Mouse (Mus musculus) ovary, postnatal 10 days (tissue): ENCODE measurements around the gene Ermard.

Source experiments
- DNase-seq: peaks from one replicate; pipeline ENCODE4 v3.0.0; 2022; ENCODE audit warnings: low spot score

The Ermard gene

DNA sequence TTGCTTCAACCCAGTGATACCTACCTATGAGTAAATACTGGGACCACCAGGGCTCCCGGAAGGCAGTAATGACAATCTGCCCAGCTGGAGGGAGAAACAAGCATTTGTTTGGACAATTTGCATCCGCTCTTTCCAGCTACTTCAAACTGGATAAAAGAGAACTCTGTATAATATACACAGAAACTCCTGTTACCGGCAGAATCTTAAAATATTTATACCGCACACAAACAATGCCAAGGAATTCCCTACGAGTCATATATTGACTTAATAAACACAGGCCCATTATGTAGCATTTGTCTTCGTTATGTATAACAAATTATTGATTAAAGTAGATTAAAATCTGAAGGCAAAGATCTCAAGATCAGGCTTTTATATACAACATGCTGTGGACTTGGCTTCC lies 79.6 kb downstream of the Ermard start:
- no peak for DNase-seq

GRCm38 (mm10) chr17:15129630-15130287 lies 88.8 kb downstream of the Ermard start:
- DNase-seq: no peak

DNA sequence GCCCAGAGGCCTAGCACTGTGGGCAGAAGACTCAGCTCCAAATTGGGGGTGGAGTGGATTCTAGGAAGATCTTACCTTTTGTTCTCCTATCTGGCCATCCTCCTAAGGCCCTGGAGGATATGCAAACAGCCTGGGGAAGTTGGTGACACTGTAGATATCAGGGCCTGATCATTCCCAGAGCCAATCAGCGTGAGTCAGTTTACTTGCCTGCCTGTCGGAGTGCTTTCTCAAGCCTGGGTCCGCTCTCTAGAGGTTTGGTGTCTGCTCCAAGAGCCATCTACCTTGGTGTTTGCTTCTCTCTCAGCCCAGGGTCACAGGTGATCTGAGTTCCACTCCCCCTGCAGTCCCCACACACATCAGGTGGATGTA lies 89.3 kb downstream of the Ermard start:
- no peak for DNase-seq

- DNase-seq: no peak
These were observed 94.1 kb downstream of the Ermard start for GRCm38 (mm10) chr17:15134905-15135669.

- DNase-seq: no peak
These were observed 96.4 kb downstream of the Ermard start for GRCm38 (mm10) chr17:15137443-15137842.
